Mouse (Mus musculus) brain, embryonic 14.5 days (tissue): ENCODE results near the gene Ube2d3.

Experiments
- CTCF ChIP-seq: fragments of 200-500 bp; IDR thresholded peaks from 2 replicates; pipeline ENCODE4 v1.5.1; 2012; ENCODE audit warnings: inconsistent platforms, mild to moderate bottlenecking, moderate library complexity, borderline replicate concordance; ENCODE audit not compliant: insufficient read depth, insufficient read length; ENCODE audit errors: extremely low read depth
- POLR2A ChIP-seq: fragments of 200-500 bp; IDR thresholded peaks from 2 replicates; pipeline ENCODE4 v1.6.1; 2012; ENCODE audit warnings: mild to moderate bottlenecking, inconsistent platforms, borderline replicate concordance; ENCODE audit not compliant: poor library complexity, insufficient read depth, insufficient read length, severe bottlenecking; ENCODE audit errors: extremely low read depth

- TF ChIP-seq POLR2A (peak; percentile 83; the same call in 1 of the 2 replicates), CTCF (no peak)
These were observed 14.9 kb upstream of the Ube2d3 start for GRCm38 (mm10) chr3:135422856-135423607.
